In the genomic region with DNA sequence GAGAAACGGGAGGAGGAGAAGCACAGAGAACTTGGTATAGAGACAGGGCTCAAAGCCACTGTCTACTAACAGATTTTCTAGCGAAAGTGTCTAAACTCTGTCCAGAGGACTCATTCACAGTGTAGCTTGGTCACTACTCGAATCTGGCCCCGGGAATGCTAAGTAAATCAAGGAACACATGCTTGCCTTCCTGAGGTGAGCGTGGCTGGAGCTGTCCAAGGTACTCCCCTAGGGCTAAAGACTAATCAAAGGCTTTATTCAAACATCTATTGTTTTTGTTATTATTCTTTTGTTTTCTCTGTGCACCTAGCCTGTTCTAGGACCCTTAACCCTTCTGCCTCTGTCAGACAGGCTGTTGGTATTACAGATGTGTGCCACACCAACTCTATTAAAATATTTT, we compare ENCODE assay signal across 14 mouse cellular contexts. TPM values are rescaled to one million over a fixed set of nuclear protein-coding genes. Genes with fewer than 3 reads are reported as not detected.
DNase-seq lines count a peak whose midpoint lies in the region; ATAC-seq and TF ChIP-seq lines count a peak whose summit lies in the region.
"Had no signal": no experiment of that assay in that cellular context is flagged by ENCODE, and none has a peak within 500 bp of the region (broad histone marks: within the 10 kb centered on the region; RNA-seq: fewer than 3 reads in every experiment).

No protein-coding gene starts in this region.

- H3K4me2 ChIP-seq in intestine, embryonic 14.5 days (ENCODE audit: low read length) = no peak overlapping the region
- no peak overlapping the region for H3K4me2 ChIP-seq in intestine, embryonic 15.5 days (replicated peaks)
- H3K4me2 ChIP-seq in embryonic facial prominence, embryonic 14.5 days (ENCODE audit: low read depth, low read length) = no peak overlapping the region

- no peak overlapping the region for H3K9ac ChIP-seq in intestine, embryonic 14.5 days (ENCODE audit: low read length)
- H3K9ac ChIP-seq in intestine, embryonic 15.5 days = no peak overlapping the region
- H3K9ac ChIP-seq in MEL (ENCODE audit: control insufficient read depth, low read depth, low read length, poor library complexity, severe bottlenecking) = no peak overlapping the region
- H3K9ac ChIP-seq in embryonic facial prominence, embryonic 14.5 days (ENCODE audit: low read depth, low read length) = no peak overlapping the region
- H3K9ac ChIP-seq: liver, embryonic 14.5 days had no signal

- no peaks in the 10 kb centered on the region for H3K4me1 ChIP-seq in intestine, embryonic 14.5 days (replicated peaks; ENCODE audit: control insufficient read depth, insufficient read depth, low read length)
- H3K4me1 ChIP-seq in intestine, embryonic 15.5 days (replicated peaks) = 0 out of 2 replicates have a peak, but pooled peaks cover 4% of the 10 kb centered on the region
- 0 out of 4 replicates have a peak, but pooled peaks cover 0 to 2% of the 10 kb centered on the region in 2 experiments for H3K4me1 ChIP-seq in MEL (ENCODE audit: control insufficient read depth in 1 of 2, insufficient read depth in 2 of 2, low read length in 2 of 2)
- H3K4me1 ChIP-seq in embryonic facial prominence, embryonic 14.5 days (ENCODE audit: control insufficient read depth, insufficient read depth, low read length) = peaks cover 5% of the 10 kb centered on the region; the same call in 1 of the 2 replicates

- H3K9me3 ChIP-seq in intestine, embryonic 14.5 days (ENCODE audit: control insufficient read depth, low read length) = no peaks in the 10 kb centered on the region
- no peaks in the 10 kb centered on the region for H3K9me3 ChIP-seq in intestine, embryonic 15.5 days
- H3K9me3 ChIP-seq in MEL (replicated peaks; ENCODE audit: insufficient read depth, low read length) = no peaks in the 10 kb centered on the region
- no peaks in the 10 kb centered on the region for H3K9me3 ChIP-seq in embryonic facial prominence, embryonic 14.5 days (ENCODE audit: control insufficient read depth, low read length)
- H3K9me3 ChIP-seq: forebrain, embryonic 10.5 days had no signal

- no peak for TF ChIP-seq EP300 in MEL (IDR thresholded peaks at IDR 0.05; ENCODE audit: low read depth in 1 of 2, low read length in 2 of 2)

- ATAC-seq in intestine, embryonic 14.5 days (replicated peaks; ENCODE audit: low FRiP score, low TSS enrichment, low read depth) = no peak
- ATAC-seq in intestine, embryonic 15.5 days = no peak
- no peak for ATAC-seq in embryonic facial prominence, embryonic 14.5 days (ENCODE audit: low read depth)
- ATAC-seq: inflammation-experienced regulatory T-cells, adult 6 months had no signal

- H3K36me3 ChIP-seq in intestine, embryonic 14.5 days (ENCODE audit: control insufficient read depth, insufficient read depth, low read length) = no peaks in the 10 kb centered on the region
- no peaks in the 10 kb centered on the region for H3K36me3 ChIP-seq in intestine, embryonic 15.5 days
- H3K36me3 ChIP-seq in MEL (ENCODE audit: control insufficient read depth in 1 of 2, insufficient read depth in 2 of 2, low read length in 2 of 2) = peaks cover 0 to 2% of the 10 kb centered on the region in 2 experiments; a peak in 1 of 4 replicates
- H3K36me3 ChIP-seq in embryonic facial prominence, embryonic 14.5 days (ENCODE audit: control insufficient read depth, insufficient read depth, low read length) = no peaks in the 10 kb centered on the region
- H3K36me3 ChIP-seq: forebrain, embryonic 10.5 days had no signal

- TF ChIP-seq POLR2A in MEL (IDR thresholded peaks at IDR 0.05; ENCODE audit: control insufficient read depth in 1 of 2, insufficient read depth in 1 of 2, low read depth in 1 of 2, low read length in 2 of 2, poor library complexity in 1 of 2) = no peak

- no peak overlapping the region for H3K4me3 ChIP-seq in intestine, embryonic 14.5 days (ENCODE audit: low read depth, low read length)
- H3K4me3 ChIP-seq in intestine, embryonic 15.5 days (replicated peaks) = no peak overlapping the region
- no peak overlapping the region for H3K4me3 ChIP-seq in MEL (ENCODE audit: control insufficient read depth in 1 of 2, insufficient read depth in 1 of 2, low read depth in 2 of 2, low read length in 2 of 2)
- H3K4me3 ChIP-seq in embryonic facial prominence, embryonic 14.5 days (ENCODE audit: low read depth, low read length) = no peak overlapping the region
- H3K4me3 ChIP-seq: forebrain, embryonic 10.5 days had no signal

- H3K27me3 ChIP-seq in intestine, embryonic 14.5 days (replicated peaks; ENCODE audit: control insufficient read depth, insufficient read depth, low read length) = no peaks in the 10 kb centered on the region; the same call in 1 of the 2 replicates
- no peaks in the 10 kb centered on the region for H3K27me3 ChIP-seq in intestine, embryonic 15.5 days (replicated peaks)
- H3K27me3 ChIP-seq in MEL (ENCODE audit: control insufficient read depth in 1 of 2, insufficient read depth in 2 of 2, low read length in 2 of 2) = peaks cover under 1 to 5% of the 10 kb centered on the region in 2 experiments; a peak in 3 of 4 replicates
- H3K27me3 ChIP-seq in embryonic facial prominence, embryonic 14.5 days (replicated peaks; ENCODE audit: control insufficient read depth, insufficient read depth, low read length) = no peaks in the 10 kb centered on the region; the same call in 1 of the 2 replicates

- peak; percentile 74 for DNase-seq in intestine, embryonic 14.5 days (ENCODE audit: low spot score)
- DNase-seq in 416B (ENCODE audit: low read depth) (peak; percentile 47), MEL (ENCODE audit: low read depth, low spot score) (peak; percentile 71)
- DNase-seq in embryonic facial prominence, embryonic 14.5 days (ENCODE audit: low spot score) = peak; percentile 57
- DNase-seq in right cerebral cortex, postnatal 14 days = no peak
- no peak for DNase-seq in right cerebral cortex, postnatal 25 days
- DNase-seq: cerebellum, adult 11 months; thymus, postnatal 14 days had no signal

- no peak for TF ChIP-seq CTCF in MEL (IDR thresholded peaks at IDR 0.05 in 2 of 3, conservative IDR thresholded peaks at IDR 0.05 in 1 of 3; ENCODE audit: control insufficient read depth in 1 of 3, insufficient read depth in 1 of 3, low read depth in 2 of 3, low read length in 3 of 3, poor library complexity in 1 of 3, severe bottlenecking in 1 of 3)

- no peak overlapping the region for H3K27ac ChIP-seq in intestine, embryonic 14.5 days (ENCODE audit: low read depth)
- H3K27ac ChIP-seq in intestine, embryonic 15.5 days = no peak overlapping the region
- H3K27ac ChIP-seq in MEL (ENCODE audit: control insufficient read depth, low read depth, low read length) = no peak overlapping the region
- H3K27ac ChIP-seq in embryonic facial prominence, embryonic 14.5 days (replicated peaks; ENCODE audit: low read depth, low read length) = no peak overlapping the region
- H3K27ac ChIP-seq: forebrain, embryonic 10.5 days; liver, embryonic 14.5 days had no signal

- peaks cover 4% of the 10 kb centered on the region for H3K79me2 ChIP-seq in MEL (ENCODE audit: control insufficient read depth, insufficient read depth, low read length, poor library complexity)

- TF ChIP-seq RAD21 in MEL (IDR thresholded peaks at IDR 0.05; ENCODE audit: low read depth, low read length) = no peak

- 11% methylated on average over 5 of the region's 5 CpGs for WGBS in intestine, embryonic 14.5 days
- WGBS in intestine, embryonic 15.5 days = 12% methylated on average over 5 of the region's 5 CpGs
- WGBS in embryonic facial prominence, embryonic 14.5 days = 11% methylated on average over 5 of the region's 5 CpGs

RNA-seq across cellular contexts. Expression of a gene that starts 4.0 kb away (rescaled TPM):
- 15.3 and 15.5 TPM in 2 replicates for polyA plus RNA-seq in intestine, embryonic 14.5 days (2014; fragmentation: Nextera tagmentation; extraction: Ambion mirVana)
- polyA plus RNA-seq in intestine, embryonic 15.5 days (2015; fragmentation: Nextera tagmentation; extraction: Ambion mirVana) = 10.9 and 11.3 TPM in 2 replicates
- total RNA-seq in MEL (2012; rRNA removed) = 4.4 and 5.6 TPM in 2 replicates
- polyA plus RNA-seq in MEL (2012; ENCODE audit: insufficient read depth in 1 of 2, insufficient read length in 2 of 2, low read depth in 1 of 2, low replicate concordance in 2 of 2, missing spikeins in 1 of 2) = 10 to 100 TPM in 1 of 2 experiments, not detected in 1; 14.6 TPM
- 15.6 and 20.2 TPM in 2 replicates for polyA plus RNA-seq in embryonic facial prominence, embryonic 14.5 days (2014; fragmentation: Nextera tagmentation; extraction: Ambion mirVana)

RNA-seq across cellular contexts. Expression of a gene that starts 11.7 kb away (rescaled TPM):
- polyA plus RNA-seq in intestine, embryonic 14.5 days (2014; fragmentation: Nextera tagmentation; extraction: Ambion mirVana) = 0.08 and 0.36 TPM in 2 replicates
- 0.21 and 0.27 TPM in 2 replicates for polyA plus RNA-seq in intestine, embryonic 15.5 days (2015; fragmentation: Nextera tagmentation; extraction: Ambion mirVana)
- not detected in 2 replicates for total RNA-seq in MEL (2012; rRNA removed)
- not detected for polyA plus RNA-seq in MEL (2012; ENCODE audit: insufficient read depth in 1 of 2, insufficient read length in 2 of 2, low read depth in 1 of 2, low replicate concordance in 2 of 2, missing spikeins in 1 of 2)
- 6.8 and 11.4 TPM in 2 replicates for polyA plus RNA-seq in embryonic facial prominence, embryonic 14.5 days (2014; fragmentation: Nextera tagmentation; extraction: Ambion mirVana)
- total RNA-seq: common myeloid progenitor, adult 5-6 weeks; megakaryocyte-erythroid progenitor cell, adult 5-6 weeks had no signal
- polyA plus RNA-seq: inflammation-experienced regulatory T-cells, adult 6 months had no signal

RNA-seq across cellular contexts. Expression of a gene that starts 13.7 kb away (rescaled TPM):
- 2.3 and 2.6 TPM in 2 replicates for polyA plus RNA-seq in intestine, embryonic 14.5 days (2014; fragmentation: Nextera tagmentation; extraction: Ambion mirVana)
- polyA plus RNA-seq in intestine, embryonic 15.5 days (2015; fragmentation: Nextera tagmentation; extraction: Ambion mirVana) = 3.6 and 3.8 TPM in 2 replicates
- total RNA-seq in MEL (2012; rRNA removed) = 2.9 and 3.6 TPM in 2 replicates
- 1 to 10 TPM in 1 of 2 experiments, not detected in 1; 5.9 TPM for polyA plus RNA-seq in MEL (2012; ENCODE audit: insufficient read depth in 1 of 2, insufficient read length in 2 of 2, low read depth in 1 of 2, low replicate concordance in 2 of 2, missing spikeins in 1 of 2)
- polyA plus RNA-seq in embryonic facial prominence, embryonic 14.5 days (2014; fragmentation: Nextera tagmentation; extraction: Ambion mirVana) = 1.9 and 2.7 TPM in 2 replicates

RNA-seq across cellular contexts. Expression of a gene that starts 28.6 kb away (rescaled TPM):
- polyA plus RNA-seq in intestine, embryonic 14.5 days (2014; fragmentation: Nextera tagmentation; extraction: Ambion mirVana) = 3.0 and 3.5 TPM in 2 replicates
- polyA plus RNA-seq in intestine, embryonic 15.5 days (2015; fragmentation: Nextera tagmentation; extraction: Ambion mirVana) = 3.9 and 4.4 TPM in 2 replicates
- 3.7 and 4.6 TPM in 2 replicates for total RNA-seq in MEL (2012; rRNA removed)
- 1 to 10 TPM in 1 of 2 experiments, not detected in 1; 9.5 TPM for polyA plus RNA-seq in MEL (2012; ENCODE audit: insufficient read depth in 1 of 2, insufficient read length in 2 of 2, low read depth in 1 of 2, low replicate concordance in 2 of 2, missing spikeins in 1 of 2)
- polyA plus RNA-seq in embryonic facial prominence, embryonic 14.5 days (2014; fragmentation: Nextera tagmentation; extraction: Ambion mirVana) = 5.1 and 5.3 TPM in 2 replicates

RNA-seq across cellular contexts. Expression of a gene that starts 42.0 kb away (rescaled TPM):
- 319 and 324 TPM in 2 replicates for polyA plus RNA-seq in intestine, embryonic 14.5 days (2014; fragmentation: Nextera tagmentation; extraction: Ambion mirVana)
- polyA plus RNA-seq in intestine, embryonic 15.5 days (2015; fragmentation: Nextera tagmentation; extraction: Ambion mirVana) = 271 and 291 TPM in 2 replicates
- total RNA-seq in MEL (2012; rRNA removed) = 353 and 414 TPM in 2 replicates
- polyA plus RNA-seq in MEL (2012; ENCODE audit: insufficient read depth in 1 of 2, insufficient read length in 2 of 2, low read depth in 1 of 2, low replicate concordance in 2 of 2, missing spikeins in 1 of 2) = 100 to 1,000 TPM in 1 of 2 experiments, not detected in 1; 429 TPM
- polyA plus RNA-seq in embryonic facial prominence, embryonic 14.5 days (2014; fragmentation: Nextera tagmentation; extraction: Ambion mirVana) = 303 and 324 TPM in 2 replicates

Comparison
In these comparisons a context has a peak if more than half of its experiments do, and no peak if none do; other contexts are left out.
1. DNase-seq: peak in intestine, embryonic 14.5 days (single experiment), 416B (single experiment), MEL (single experiment) and embryonic facial prominence, embryonic 14.5 days (single experiment); none in right cerebral cortex, postnatal 14 days (single experiment) and right cerebral cortex, postnatal 25 days (single experiment).